Mouse (Mus musculus) CH12.LX (cell line): ENCODE data around the gene Slf1. TPM values are rescaled to one million over a fixed set of nuclear protein-coding genes. Genes with fewer than 3 reads are reported as not detected.

Experiments
- DNase-seq: peaks from one replicate; pipeline ENCODE4 v3.0.0-alpha.2; 2013; ENCODE audit errors: extremely low read depth
- H3K27ac ChIP-seq: 2 replicates; pipeline ENCODE4 v1.5.1; 2012; ENCODE audit warnings: low read depth, mild to moderate bottlenecking, control low read depth, moderate library complexity; ENCODE audit not compliant: insufficient read depth
- H3K27me3 ChIP-seq: replicated peaks from 2 replicates; pipeline ENCODE3; 2012; ENCODE audit warnings: inconsistent platforms
- H3K36me3 ChIP-seq, 2 experiments: replicated peaks in 1 of 2; 2 replicates each; pipeline versions ENCODE3 to v1.6.1; 2012; ENCODE audit warnings: inconsistent platforms in 1 of 2, low read length in 1 of 2, mild to moderate bottlenecking in 1 of 2, mixed read lengths in 1 of 2, moderate library complexity in 1 of 2; ENCODE audit not compliant: control insufficient read depth in 1 of 2, insufficient read depth in 1 of 2
- H3K4me1 ChIP-seq, 2 experiments: 2 replicates each; pipeline ENCODE4 v1.6.1; 2012; ENCODE audit warnings: inconsistent platforms in 1 of 2, moderate library complexity in 1 of 2; ENCODE audit not compliant: insufficient read depth in 2 of 2, control insufficient read depth in 1 of 2
- H3K4me2 ChIP-seq: 2 replicates; pipeline ENCODE4 v1.6.1; 2012; ENCODE audit warnings: low read depth, mild to moderate bottlenecking, control low read depth; ENCODE audit not compliant: poor library complexity, insufficient read depth, severe bottlenecking
- H3K4me3 ChIP-seq, 3 experiments: fragments of 150-350 bp in 1 of 3; sonication (generic) in 1 of 3; replicated peaks in 1 of 3; 2 replicates each; pipeline versions ENCODE3 to v1.5.1; 2011 to 2012; ENCODE audit warnings: low read depth in 2 of 3, low read length in 2 of 3, mild to moderate bottlenecking in 2 of 3, moderate library complexity in 2 of 3, control low read depth in 1 of 3, improper control_type of control experiment in 1 of 3, inconsistent platforms in 1 of 3, mixed read lengths in 1 of 3; ENCODE audit not compliant: poor library complexity in 1 of 3
- H3K79me2 ChIP-seq: replicated peaks from 2 replicates; pipeline ENCODE4 v1.6.1; 2012; ENCODE audit warnings: mild to moderate bottlenecking, moderate library complexity; ENCODE audit not compliant: control insufficient read depth, poor library complexity, insufficient read depth, severe bottlenecking; ENCODE audit errors: extremely low read depth
- H3K9ac ChIP-seq: 2 replicates; pipeline ENCODE4 v1.6.1; 2012; ENCODE audit warnings: low read depth, mild to moderate bottlenecking, control low read depth, moderate library complexity; ENCODE audit not compliant: insufficient read depth
- H3K9me3 ChIP-seq: replicated peaks from 2 replicates; pipeline ENCODE3; 2012; ENCODE audit warnings: low read length, inconsistent platforms, mixed read lengths
- CHD1 ChIP-seq: IDR thresholded peaks from 2 replicates; pipeline ENCODE4 v1.6.1; 2012; ENCODE audit warnings: low read depth, low read length, improper control_type of control experiment, inconsistent platforms
- CHD2 ChIP-seq: IDR thresholded peaks from 2 replicates; pipeline ENCODE4 v1.6.1; 2011; ENCODE audit warnings: low read length, improper control_type of control experiment
- CTCF ChIP-seq, 2 experiments: IDR thresholded peaks in 1 of 2; conservative IDR thresholded peaks in 1 of 2; 2 replicates each; pipeline ENCODE4 v1.5.1; 2011 to 2012; ENCODE audit warnings: low read depth in 2 of 2, low read length in 2 of 2, improper control_type of control experiment in 1 of 2, inconsistent platforms in 1 of 2, mild to moderate bottlenecking in 1 of 2, moderate library complexity in 1 of 2
- EP300 ChIP-seq: IDR thresholded peaks from 2 replicates; pipeline ENCODE4 v1.6.1; 2011; ENCODE audit warnings: low read length, improper control_type of control experiment
- GABPA ChIP-seq: IDR thresholded peaks from 2 replicates; pipeline ENCODE4 v1.6.1; 2012; ENCODE audit warnings: low read depth, low read length, improper control_type of control experiment, inconsistent platforms; ENCODE audit not compliant: insufficient replicate concordance
- HCFC1 ChIP-seq: IDR thresholded peaks from 2 replicates; pipeline ENCODE4 v1.6.1; 2012; ENCODE audit warnings: low read depth, mild to moderate bottlenecking, inconsistent platforms, low read length, improper control_type of control experiment
- IRF4 ChIP-seq: IDR thresholded peaks from 2 replicates; pipeline ENCODE4 v1.6.1; 2014; ENCODE audit warnings: low read depth, mild to moderate bottlenecking, inconsistent platforms, low read length, improper control_type of control experiment
- JUN ChIP-seq: IDR thresholded peaks from 2 replicates; pipeline ENCODE4 v1.6.1; 2011; ENCODE audit warnings: low read depth, mild to moderate bottlenecking, low read length, improper control_type of control experiment, moderate library complexity; ENCODE audit not compliant: insufficient read depth
- MAZ ChIP-seq: IDR thresholded peaks from 2 replicates; pipeline ENCODE4 v1.6.1; 2012; ENCODE audit warnings: low read depth, mild to moderate bottlenecking, inconsistent platforms, low read length, improper control_type of control experiment, moderate library complexity
- MXI1 ChIP-seq: IDR thresholded peaks from 2 replicates; pipeline ENCODE4 v1.6.1; 2011; ENCODE audit warnings: mild to moderate bottlenecking, low read depth, low read length, improper control_type of control experiment
- NELFE ChIP-seq: IDR thresholded peaks from 2 replicates; pipeline ENCODE4 v1.6.1; 2011; ENCODE audit warnings: low read depth, low read length, improper control_type of control experiment
- NRF1 ChIP-seq: IDR thresholded peaks from 2 replicates; pipeline ENCODE4 v1.6.1; 2014; ENCODE audit warnings: low read depth, mild to moderate bottlenecking, inconsistent platforms, low read length, improper control_type of control experiment, moderate library complexity
- PAX5 ChIP-seq: IDR thresholded peaks from 2 replicates; pipeline ENCODE4 v1.6.1; 2012; ENCODE audit warnings: low read length, inconsistent platforms, mixed read lengths
- POLR2A ChIP-seq: IDR thresholded peaks from 2 replicates; pipeline ENCODE4 v1.6.1; 2011; ENCODE audit warnings: low read depth, mild to moderate bottlenecking, improper control_type of control experiment, low read length
- POLR2AphosphoS2 ChIP-seq: IDR thresholded peaks from 2 replicates; pipeline ENCODE4 v1.6.1; 2011; ENCODE audit warnings: low read depth, low read length, improper control_type of control experiment
- RAD21 ChIP-seq: IDR thresholded peaks from 2 replicates; pipeline ENCODE4 v1.6.1; 2011; ENCODE audit warnings: low read depth, mild to moderate bottlenecking, low read length, improper control_type of control experiment, moderate library complexity
- RCOR1 ChIP-seq: conservative IDR thresholded peaks from 2 replicates; pipeline ENCODE4 v1.6.1; 2012; ENCODE audit warnings: low read depth, mild to moderate bottlenecking, inconsistent platforms, low read length, improper control_type of control experiment
- SIN3A ChIP-seq: IDR thresholded peaks from 2 replicates; pipeline ENCODE4 v1.6.1; 2012; ENCODE audit warnings: low read length, improper control_type of control experiment, inconsistent platforms
- SMC3 ChIP-seq: IDR thresholded peaks from 2 replicates; pipeline ENCODE4 v1.6.1; 2011; ENCODE audit warnings: low read depth, low read length, improper control_type of control experiment
- TCF12 ChIP-seq: IDR thresholded peaks from 2 replicates; pipeline ENCODE4 v1.6.1; 2014; ENCODE audit warnings: low read depth, mild to moderate bottlenecking, inconsistent platforms, low read length, improper control_type of control experiment
- UBTF ChIP-seq: IDR thresholded peaks from 2 replicates; pipeline ENCODE4 v1.6.1; 2012; ENCODE audit warnings: low read depth, mild to moderate bottlenecking, inconsistent platforms, low read length, improper control_type of control experiment, moderate library complexity
- USF1 ChIP-seq: IDR thresholded peaks from 2 replicates; pipeline ENCODE4 v1.6.1; 2014; ENCODE audit warnings: low read depth, mild to moderate bottlenecking, inconsistent platforms, low read length, improper control_type of control experiment
- USF2 ChIP-seq: conservative IDR thresholded peaks from 2 replicates; pipeline ENCODE4 v1.6.1; 2011; ENCODE audit warnings: low read depth, low read length, improper control_type of control experiment
- ZC3H11A ChIP-seq: IDR thresholded peaks from 2 replicates; pipeline ENCODE4 v1.6.1; 2012; ENCODE audit warnings: low read depth, mild to moderate bottlenecking, inconsistent platforms, low read length, improper control_type of control experiment
- ZKSCAN1 ChIP-seq: IDR thresholded peaks from 2 replicates; pipeline ENCODE4 v1.6.1; 2012; ENCODE audit warnings: low read depth, inconsistent platforms, low read length, improper control_type of control experiment, borderline replicate concordance
- ZMIZ1 ChIP-seq: IDR thresholded peaks from 2 replicates; pipeline ENCODE4 v1.6.1; 2012; ENCODE audit warnings: low read depth, mild to moderate bottlenecking, inconsistent platforms, low read length, improper control_type of control experiment
- ZNF384 ChIP-seq: IDR thresholded peaks from 2 replicates; pipeline ENCODE4 v1.6.1; 2012; ENCODE audit warnings: low read depth, low read length, improper control_type of control experiment, inconsistent platforms
- dilution Hi-C: fragments of 300-500 bp; cut with MboI; formaldehyde crosslinking; loops from 2 replicates; pipeline ENCODE4 v1.14.3; 2020; ENCODE audit warnings: low sequenced_read_pairs; ENCODE audit not compliant: extremely low pct_unique_long_range_greater_than_20kb, extremely low pct_ligation_motif_present
- in situ Hi-C: fragments of 300-500 bp; cut with MboI; formaldehyde crosslinking; loops from 3 replicates; pipeline ENCODE4 v1.14.3; 2019; ENCODE audit warnings: low sequenced_read_pairs, low pct_ligation_motif_present, low pct_unique_long_range_greater_than_20kb, mixed read lengths
- polyA plus RNA-seq: library from polyadenylated mRNA; unstranded; fragments of >175 nt; gene quantifications from 2 replicates; pipeline ENCODE4 v1.2.1, GENCODE M21; 2012; ENCODE audit warnings: low read depth; ENCODE audit not compliant: insufficient read length
- total RNA-seq, 2 experiments: library from RNA; depleted of rRNA; stranded (reverse); fragments of 300-350 nt in 1 of 2; fragments of >200 nt in 1 of 2; gene quantifications; 2 replicates each; pipeline ENCODE4 v1.2.3; 2012 to 2014

Slf1 gene
- total and polyA plus RNA-seq, 3 experiments, result 24.1 to 52.2 (median 25.4) TPM

DNA sequence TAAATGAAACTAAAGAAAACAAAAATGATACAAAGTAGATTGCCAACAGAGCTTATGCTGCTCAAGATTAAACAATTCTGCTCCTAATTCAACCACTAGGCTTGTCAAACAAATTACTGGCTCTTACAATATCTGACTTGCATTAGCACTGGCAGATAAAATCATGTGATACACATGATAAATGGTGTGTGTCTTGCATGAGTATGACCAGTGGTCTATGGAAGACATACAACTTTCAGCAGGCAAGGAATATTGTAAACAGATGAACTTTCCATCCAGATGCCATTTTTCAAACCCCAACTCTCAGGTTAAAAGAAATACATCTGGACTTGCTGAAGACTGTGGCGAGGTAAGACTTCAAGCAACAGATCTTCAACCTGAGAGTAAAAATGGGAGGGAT lies 131.6 kb downstream of the Slf1 start:
- no peaks in the 10 kb centered on the region; a peak in 1 of 4 replicates for H3K4me1 ChIP-seq
- dilution Hi-C loops (no loop called here), in situ Hi-C loops (no loop called here)
- no peak overlapping the region for H3K9ac ChIP-seq
- no peak overlapping the region for H3K27ac ChIP-seq
- no peaks in the 10 kb centered on the region for H3K79me2 ChIP-seq
- DNase-seq, result no peak
- no peak for TF ChIP-seq MAZ
- no peak for TF ChIP-seq ZC3H11A
- TF ChIP-seq POLR2A, result no peak
- TF ChIP-seq IRF4, result no peak
- TF ChIP-seq USF1, result no peak
- no peak for TF ChIP-seq PAX5
- no peak for TF ChIP-seq RCOR1
- TF ChIP-seq UBTF, result no peak
- no peak for TF ChIP-seq HCFC1
- no peak for TF ChIP-seq RAD21
- TF ChIP-seq TCF12, result no peak
- TF ChIP-seq CHD2, result no peak
- no peak for TF ChIP-seq MXI1
- no peak for TF ChIP-seq JUN
- no peak for TF ChIP-seq GABPA
- TF ChIP-seq CHD1, result no peak
- H3K27me3 ChIP-seq, result no peaks in the 10 kb centered on the region
- no peak overlapping the region for H3K4me2 ChIP-seq
- H3K9me3 ChIP-seq, result no peaks in the 10 kb centered on the region
- no peaks in the 10 kb centered on the region for H3K36me3 ChIP-seq
- H3K4me3 ChIP-seq, result no peak overlapping the region

DNA sequence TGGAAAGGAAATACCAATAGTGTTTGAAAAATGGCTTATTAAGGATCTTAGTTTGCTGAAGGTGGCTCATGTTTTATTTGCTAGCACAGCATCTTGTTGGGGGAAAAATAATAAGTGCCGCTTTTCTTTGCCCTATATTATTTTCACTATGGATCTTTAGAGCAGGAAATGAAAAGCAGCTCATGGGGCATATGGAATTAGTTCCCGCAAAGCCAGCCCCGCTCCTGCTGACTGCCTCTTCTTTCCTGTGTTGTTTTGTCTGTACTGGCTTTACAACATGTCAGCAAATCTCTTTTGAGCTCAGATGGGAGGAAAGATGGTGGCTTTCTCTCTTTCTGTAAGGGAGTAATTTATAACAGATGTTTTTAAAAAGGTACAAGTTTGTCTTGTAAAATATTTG lies 132.6 kb downstream of the Slf1 start:
- dilution Hi-C loops (no loop called here), in situ Hi-C loops (no loop called here)
- Histone ChIP-seq H3K27me3 (no peaks in the 10 kb centered on the region), H3K79me2 (no peaks in the 10 kb centered on the region), H3K4me3 (no peak overlapping the region), H3K27ac (no peak overlapping the region), H3K4me2 (no peak overlapping the region), H3K9me3 (no peaks in the 10 kb centered on the region), H3K36me3 (no peaks in the 10 kb centered on the region), H3K4me1 (no peaks in the 10 kb centered on the region; a peak in 1 of 4 replicates), H3K9ac (no peak overlapping the region)
- TF ChIP-seq CTCF (conservative IDR thresholded peaks at IDR 0.05 in 1 of 2, IDR thresholded peaks at IDR 0.05 in 1 of 2; ENCODE audit: low read depth in 2 of 2, low read length in 2 of 2) (no peak), SIN3A (no peak), ZC3H11A (no peak), ZKSCAN1 (no peak), SMC3 (no peak), RCOR1 (no peak), EP300 (no peak), IRF4 (no peak), ZMIZ1 (no peak), UBTF (no peak), ZNF384 (no peak), NRF1 (no peak), TCF12 (no peak), USF2 (no peak), NELFE (no peak), GABPA (no peak), POLR2AphosphoS2 (no peak)
- DNase-seq, result no peak
